Mouse (Mus musculus): ENCODE results near the gene Ank3. TPM values are rescaled to one million over a fixed set of nuclear protein-coding genes. Genes with fewer than 3 reads are reported as not detected.

Ank3 gene
- polyA plus RNA-seq, 1 experiment from 2014 or later, result 48.9 TPM

- H3K4me3 ChIP-seq (ENCODE audit: low read depth, low read length), result no peak overlapping the region
Measured at GRCm38 (mm10) chr10:69720899-69721490, 322.4 kb downstream of the Ank3 start.

GRCm38 (mm10) chr10:69724159-69724558 is 325.6 kb downstream of the Ank3 start:
- no peak overlapping the region for H3K27ac ChIP-seq (ENCODE audit: low read depth, low read length)
- H3K27me3 ChIP-seq (ENCODE audit: control insufficient read depth, insufficient read depth, low read length), result no peaks in the 10 kb centered on the region
- no peak overlapping the region for H3K9ac ChIP-seq (ENCODE audit: low read depth, low read length)
- 81% methylated on average over 4 of the region's 4 CpGs for WGBS (ENCODE audit: insufficient replicate concordance)
- H3K36me3 ChIP-seq (ENCODE audit: control insufficient read depth, insufficient read depth, low read length), result no peaks in the 10 kb centered on the region
- H3K4me2 ChIP-seq, result no peak overlapping the region
- H3K9me3 ChIP-seq (replicated peaks; ENCODE audit: control insufficient read depth, low read length), result no peaks in the 10 kb centered on the region
- no peak overlapping the region for H3K4me3 ChIP-seq (ENCODE audit: low read depth, low read length)
- ATAC-seq (replicated peaks; ENCODE audit: insufficient number of reproducible peaks, low FRiP score, low TSS enrichment), result no peak
- H3K4me1 ChIP-seq (ENCODE audit: control insufficient read depth, insufficient read depth, low read length), result peaks cover 8% of the 10 kb centered on the region; the same call in 1 of the 2 replicates

More at GRCm38 (mm10) chr10:69720899-69721490, 322.4 kb downstream of the Ank3 start:
- H3K9me3 ChIP-seq (replicated peaks; ENCODE audit: control insufficient read depth, low read length), result no peaks in the 10 kb centered on the region
- WGBS (ENCODE audit: insufficient replicate concordance), result 68% methylated on average over 6 of the region's 6 CpGs
- H3K9ac ChIP-seq (ENCODE audit: low read depth, low read length), result no peak overlapping the region
- no peak overlapping the region for H3K27ac ChIP-seq (ENCODE audit: low read depth, low read length)
- peaks cover 8% of the 10 kb centered on the region; the same call in 1 of the 2 replicates for H3K4me1 ChIP-seq (ENCODE audit: control insufficient read depth, insufficient read depth, low read length)
- no peaks in the 10 kb centered on the region for H3K36me3 ChIP-seq (ENCODE audit: control insufficient read depth, insufficient read depth, low read length)
- ATAC-seq (replicated peaks; ENCODE audit: insufficient number of reproducible peaks, low FRiP score, low TSS enrichment), result no peak
- no peak overlapping the region for H3K4me2 ChIP-seq
- H3K27me3 ChIP-seq (ENCODE audit: control insufficient read depth, insufficient read depth, low read length), result no peaks in the 10 kb centered on the region

- Histone ChIP-seq H3K4me1 (ENCODE audit: control insufficient read depth, insufficient read depth, low read length) (peaks cover 2% of the 10 kb centered on the region; the same call in 1 of the 2 replicates), H3K27me3 (ENCODE audit: control insufficient read depth, insufficient read depth, low read length) (no peaks in the 10 kb centered on the region), H3K4me3 (ENCODE audit: low read depth, low read length) (no peak overlapping the region), H3K27ac (ENCODE audit: low read depth, low read length) (no peak overlapping the region), H3K9ac (ENCODE audit: low read depth, low read length) (no peak overlapping the region), H3K4me2 (no peak overlapping the region), H3K9me3 (replicated peaks; ENCODE audit: control insufficient read depth, low read length) (no peaks in the 10 kb centered on the region), H3K36me3 (ENCODE audit: control insufficient read depth, insufficient read depth, low read length) (no peaks in the 10 kb centered on the region)
- no peak for ATAC-seq (replicated peaks; ENCODE audit: insufficient number of reproducible peaks, low FRiP score, low TSS enrichment)
- 84% methylated on average over 14 of the region's 14 CpGs for WGBS (ENCODE audit: insufficient replicate concordance)
Measured at GRCm38 (mm10) chr10:69725078-69725477, 326.5 kb downstream of the Ank3 start.

GRCm38 (mm10) chr10:69726265-69726664 is 327.7 kb downstream of the Ank3 start:
- no peaks in the 10 kb centered on the region for H3K9me3 ChIP-seq (replicated peaks; ENCODE audit: control insufficient read depth, low read length)
- H3K4me1 ChIP-seq (ENCODE audit: control insufficient read depth, insufficient read depth, low read length), result no peaks in the 10 kb centered on the region; the same call in 1 of the 2 replicates
- no peaks in the 10 kb centered on the region for H3K36me3 ChIP-seq (ENCODE audit: control insufficient read depth, insufficient read depth, low read length)
- H3K27ac ChIP-seq (ENCODE audit: low read depth, low read length), result no peak overlapping the region
- no peak overlapping the region for H3K9ac ChIP-seq (ENCODE audit: low read depth, low read length)
- H3K4me3 ChIP-seq (ENCODE audit: low read depth, low read length), result no peak overlapping the region
- 86% methylated on average over 2 of the region's 2 CpGs for WGBS (ENCODE audit: insufficient replicate concordance)
- no peak for ATAC-seq (replicated peaks; ENCODE audit: insufficient number of reproducible peaks, low FRiP score, low TSS enrichment)
- no peak overlapping the region for H3K4me2 ChIP-seq
- H3K27me3 ChIP-seq (ENCODE audit: control insufficient read depth, insufficient read depth, low read length), result no peaks in the 10 kb centered on the region

GRCm38 (mm10) chr10:69726806-69727205 is 328.2 kb downstream of the Ank3 start:
- H3K4me3 ChIP-seq (ENCODE audit: low read depth, low read length), result no peak overlapping the region
- no peak overlapping the region for H3K27ac ChIP-seq (ENCODE audit: low read depth, low read length)
- ATAC-seq (replicated peaks; ENCODE audit: insufficient number of reproducible peaks, low FRiP score, low TSS enrichment), result no peak
- H3K9me3 ChIP-seq (replicated peaks; ENCODE audit: control insufficient read depth, low read length), result no peaks in the 10 kb centered on the region
- H3K27me3 ChIP-seq (ENCODE audit: control insufficient read depth, insufficient read depth, low read length), result no peaks in the 10 kb centered on the region
- H3K9ac ChIP-seq (ENCODE audit: low read depth, low read length), result no peak overlapping the region
- H3K4me1 ChIP-seq (ENCODE audit: control insufficient read depth, insufficient read depth, low read length), result peaks cover 5% of the 10 kb centered on the region
- no peak overlapping the region for H3K4me2 ChIP-seq
- WGBS (ENCODE audit: insufficient replicate concordance), result 88% methylated on average over 7 of the region's 7 CpGs
- H3K36me3 ChIP-seq (ENCODE audit: control insufficient read depth, insufficient read depth, low read length), result no peaks in the 10 kb centered on the region

GRCm38 (mm10) chr10:69728876-69729275 is 330.3 kb downstream of the Ank3 start:
- Histone ChIP-seq H3K4me2 (no peak overlapping the region), H3K9ac (ENCODE audit: low read depth, low read length) (no peak overlapping the region), H3K4me3 (ENCODE audit: low read depth, low read length) (no peak overlapping the region), H3K27me3 (ENCODE audit: control insufficient read depth, insufficient read depth, low read length) (no peaks in the 10 kb centered on the region), H3K27ac (ENCODE audit: low read depth, low read length) (no peak overlapping the region), H3K36me3 (ENCODE audit: control insufficient read depth, insufficient read depth, low read length) (no peaks in the 10 kb centered on the region), H3K4me1 (ENCODE audit: control insufficient read depth, insufficient read depth, low read length) (peaks cover 5% of the 10 kb centered on the region), H3K9me3 (replicated peaks; ENCODE audit: control insufficient read depth, low read length) (no peaks in the 10 kb centered on the region)
- WGBS (ENCODE audit: insufficient replicate concordance), result 73% methylated on average over 6 of the region's 6 CpGs
- no peak for ATAC-seq (replicated peaks; ENCODE audit: insufficient number of reproducible peaks, low FRiP score, low TSS enrichment)

GRCm38 (mm10) chr10:69730351-69730871 is 331.8 kb downstream of the Ank3 start:
- no peak overlapping the region for H3K27ac ChIP-seq (ENCODE audit: low read depth, low read length)
- peaks cover 5% of the 10 kb centered on the region for H3K4me1 ChIP-seq (ENCODE audit: control insufficient read depth, insufficient read depth, low read length)
- no peaks in the 10 kb centered on the region for H3K9me3 ChIP-seq (replicated peaks; ENCODE audit: control insufficient read depth, low read length)
- 80% methylated on average over 10 of the region's 10 CpGs for WGBS (ENCODE audit: insufficient replicate concordance)
- no peak overlapping the region for H3K4me3 ChIP-seq (ENCODE audit: low read depth, low read length)
- H3K4me2 ChIP-seq, result no peak overlapping the region
- no peaks in the 10 kb centered on the region for H3K27me3 ChIP-seq (ENCODE audit: control insufficient read depth, insufficient read depth, low read length)
- no peaks in the 10 kb centered on the region for H3K36me3 ChIP-seq (ENCODE audit: control insufficient read depth, insufficient read depth, low read length)
- ATAC-seq (replicated peaks; ENCODE audit: insufficient number of reproducible peaks, low FRiP score, low TSS enrichment), result no peak
- no peak overlapping the region for H3K9ac ChIP-seq (ENCODE audit: low read depth, low read length)

GRCm38 (mm10) chr10:69731341-69731740 is 332.8 kb downstream of the Ank3 start:
- Histone ChIP-seq H3K9me3 (replicated peaks; ENCODE audit: control insufficient read depth, low read length) (no peaks in the 10 kb centered on the region), H3K4me1 (ENCODE audit: control insufficient read depth, insufficient read depth, low read length) (peaks cover 5% of the 10 kb centered on the region)
- 77% methylated on average over 5 of the region's 5 CpGs for WGBS (ENCODE audit: insufficient replicate concordance)

GRCm38 (mm10) chr10:69731863-69732262 is 333.3 kb downstream of the Ank3 start:
- no peak overlapping the region for H3K9ac ChIP-seq (ENCODE audit: low read depth, low read length)
- no peaks in the 10 kb centered on the region for H3K27me3 ChIP-seq (ENCODE audit: control insufficient read depth, insufficient read depth, low read length)
- no peak overlapping the region for H3K4me2 ChIP-seq
- no peaks in the 10 kb centered on the region for H3K9me3 ChIP-seq (replicated peaks; ENCODE audit: control insufficient read depth, low read length)
- H3K27ac ChIP-seq (ENCODE audit: low read depth, low read length), result no peak overlapping the region
- no peak for ATAC-seq (replicated peaks; ENCODE audit: insufficient number of reproducible peaks, low FRiP score, low TSS enrichment)
- WGBS (ENCODE audit: insufficient replicate concordance), result 53% methylated on average over 1 of the region's 1 CpGs
- no peak overlapping the region for H3K4me3 ChIP-seq (ENCODE audit: low read depth, low read length)
- H3K4me1 ChIP-seq (ENCODE audit: control insufficient read depth, insufficient read depth, low read length), result peaks cover 5% of the 10 kb centered on the region
- no peaks in the 10 kb centered on the region for H3K36me3 ChIP-seq (ENCODE audit: control insufficient read depth, insufficient read depth, low read length)

More at GRCm38 (mm10) chr10:69731341-69731740, 332.8 kb downstream of the Ank3 start:
- ATAC-seq (replicated peaks; ENCODE audit: insufficient number of reproducible peaks, low FRiP score, low TSS enrichment), result no peak
- H3K9ac ChIP-seq (ENCODE audit: low read depth, low read length), result no peak overlapping the region
- no peak overlapping the region for H3K4me2 ChIP-seq
- H3K27me3 ChIP-seq (ENCODE audit: control insufficient read depth, insufficient read depth, low read length), result no peaks in the 10 kb centered on the region
- no peaks in the 10 kb centered on the region for H3K36me3 ChIP-seq (ENCODE audit: control insufficient read depth, insufficient read depth, low read length)
- H3K4me3 ChIP-seq (ENCODE audit: low read depth, low read length), result no peak overlapping the region
- no peak overlapping the region for H3K27ac ChIP-seq (ENCODE audit: low read depth, low read length)
